Mouse (Mus musculus) kidney, embryonic 14.5 days (tissue): ENCODE measurements around the gene Tmem233. TPM values are rescaled to one million over a fixed set of nuclear protein-coding genes. Genes with fewer than 3 reads are reported as not detected.

ENCODE experiments used
- ATAC-seq: fragments of 200-750 bp; cut with Nextera tagmentation; 2 replicates; pipeline ENCODE4 v1.8.0; 2017; ENCODE audit warnings: moderate number of reproducible peaks, mild to moderate bottlenecking, moderate TSS enrichment, moderate library complexity; ENCODE audit not compliant: low FRiP score, low TSS enrichment
- H3K27ac ChIP-seq: fragments of 300-500 bp; sonication (generic); 2 replicates; pipeline ENCODE4 v1.5.1; 2014; ENCODE audit warnings: low read depth, mild to moderate bottlenecking, low read length, moderate library complexity, mixed read lengths
- H3K27me3 ChIP-seq: fragments of 300-500 bp; sonication (generic); 2 replicates; pipeline ENCODE4 v1.6.1; 2014; ENCODE audit warnings: mild to moderate bottlenecking, low read length; ENCODE audit not compliant: control insufficient read depth, insufficient read depth
- H3K36me3 ChIP-seq: fragments of 300-500 bp; sonication (generic); 2 replicates; pipeline ENCODE4 v1.6.1; 2014; ENCODE audit warnings: low read length, mixed read lengths; ENCODE audit not compliant: control insufficient read depth, insufficient read depth
- H3K4me1 ChIP-seq: fragments of 300-500 bp; sonication (generic); 2 replicates; pipeline ENCODE4 v1.6.1; 2014; ENCODE audit warnings: low read length, mixed read lengths; ENCODE audit not compliant: control insufficient read depth, insufficient read depth
- H3K4me2 ChIP-seq: fragments of 300-500 bp; sonication (generic); replicated peaks from 2 replicates; pipeline ENCODE4 v1.6.1; 2014; ENCODE audit warnings: low read depth, mild to moderate bottlenecking, low read length
- H3K4me3 ChIP-seq: fragments of 300-500 bp; sonication (generic); 2 replicates; pipeline ENCODE4 v1.5.1; 2014; ENCODE audit warnings: mild to moderate bottlenecking, low read length
- H3K9ac ChIP-seq: fragments of 300-500 bp; sonication (generic); 2 replicates; pipeline ENCODE4 v1.6.1; 2014; ENCODE audit warnings: low read depth, mild to moderate bottlenecking, low read length, moderate library complexity
- H3K9me3 ChIP-seq: fragments of 300-500 bp; sonication (generic); 2 replicates; pipeline ENCODE4 v1.6.1; 2016; ENCODE audit warnings: low read length; ENCODE audit not compliant: control insufficient read depth
- WGBS: fragments of 180-500 bp; shearing (Covaris S2); extraction: QIAGEN DNeasy Blood & Tissue Kit; methylation state at CpG from one replicate; pipeline ENCODE4 v1.1.7; 2014; 5-methylcytosine and 5-hydroxymethylcytosine counted together
- polyA plus RNA-seq: library from polyadenylated mRNA; unstranded; fragments of >200 nt; fragmentation: Nextera tagmentation; extraction: Ambion mirVana; gene quantifications from 2 replicates; pipeline ENCODE4 v1.2.1, GENCODE M21; 2014

Tmem233 gene
- polyA plus RNA-seq, 1 experiment from 2014 or later = not detected

DNA sequence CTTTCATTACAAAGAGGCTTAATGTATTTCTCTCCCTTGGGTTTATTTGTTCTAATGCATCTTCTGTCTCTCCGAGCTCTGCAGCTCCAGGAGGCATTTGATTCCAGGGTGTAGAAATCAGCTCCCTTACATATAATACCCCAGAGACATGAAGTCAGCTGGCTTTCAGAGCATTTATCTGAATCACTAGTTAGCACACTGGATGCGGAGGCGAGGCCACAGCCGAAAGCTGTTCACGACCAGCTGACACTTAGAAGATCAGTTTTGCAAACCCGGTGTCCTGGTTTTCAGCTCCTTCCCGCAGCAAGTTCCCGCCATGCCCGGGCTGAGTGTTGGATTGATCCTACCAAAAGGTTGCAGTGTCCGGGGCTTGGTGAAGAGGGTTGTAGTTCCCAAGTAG lies 78.8 kb downstream of the Tmem233 start:
- no peaks in the 10 kb centered on the region for H3K27me3 ChIP-seq
- WGBS = 84% methylated on average over 10 of the region's 10 CpGs
- H3K36me3 ChIP-seq = peaks cover 3% of the 10 kb centered on the region; the same call in 1 of the 2 replicates
- ATAC-seq = no peak
- H3K9ac ChIP-seq = no peak overlapping the region
- H3K4me2 ChIP-seq = no peak overlapping the region
- no peak overlapping the region for H3K27ac ChIP-seq
- H3K4me1 ChIP-seq = no peaks in the 10 kb centered on the region
- H3K4me3 ChIP-seq = no peak overlapping the region
- no peaks in the 10 kb centered on the region for H3K9me3 ChIP-seq

DNA sequence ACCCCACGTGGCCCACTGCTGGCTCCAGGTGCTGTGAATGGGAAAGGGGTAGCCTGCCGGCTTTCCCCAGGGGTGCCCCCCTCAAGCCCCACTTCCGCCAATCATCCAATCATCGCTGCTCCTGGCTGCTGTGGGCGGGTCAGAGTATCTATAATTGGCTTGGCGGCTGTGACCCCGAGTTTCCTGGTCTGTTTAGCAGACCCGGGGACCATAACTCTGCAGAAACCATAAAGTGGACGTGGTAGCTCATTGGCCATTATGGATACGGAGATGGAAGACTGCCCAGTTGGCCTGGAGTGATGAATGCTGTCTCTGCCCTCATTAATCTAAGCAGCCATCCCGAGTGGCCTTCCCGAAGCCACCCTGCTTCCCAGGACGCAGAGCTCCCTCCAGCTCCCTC lies 79.2 kb downstream of the Tmem233 start:
- Histone ChIP-seq H3K36me3 (peaks cover 3% of the 10 kb centered on the region; the same call in 1 of the 2 replicates), H3K9ac (no peak overlapping the region), H3K4me1 (no peaks in the 10 kb centered on the region), H3K9me3 (no peaks in the 10 kb centered on the region), H3K27ac (no peak overlapping the region), H3K27me3 (no peaks in the 10 kb centered on the region), H3K4me2 (no peak overlapping the region), H3K4me3 (no peak overlapping the region)
- ATAC-seq = no peak; the same call in 1 of the 2 replicates
- WGBS = 32% methylated on average over 13 of the region's 13 CpGs

DNA sequence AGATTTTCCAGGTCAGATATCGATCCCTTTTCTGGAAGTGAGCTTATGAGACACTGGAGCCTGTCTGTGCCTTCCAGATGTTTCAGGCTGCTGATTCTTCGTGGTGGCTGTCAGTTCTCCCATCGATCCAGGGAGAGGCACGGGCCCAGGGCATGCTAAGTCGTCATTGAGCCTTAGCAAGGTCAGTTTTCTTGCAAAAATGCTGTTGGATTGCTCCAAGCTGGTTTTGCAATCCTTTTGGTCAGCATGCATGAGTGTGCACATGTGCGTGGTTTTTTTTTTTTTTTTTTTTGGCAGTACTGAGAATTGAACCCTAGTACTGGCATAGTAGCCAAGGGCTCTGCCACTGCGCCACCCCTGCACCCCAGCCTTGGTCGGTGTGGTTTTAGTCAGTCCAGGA lies 79.9 kb downstream of the Tmem233 start:
- Histone ChIP-seq H3K27me3 (no peaks in the 10 kb centered on the region), H3K4me2 (no peak overlapping the region), H3K9me3 (no peaks in the 10 kb centered on the region), H3K4me3 (no peak overlapping the region), H3K9ac (no peak overlapping the region), H3K27ac (no peak overlapping the region), H3K4me1 (no peaks in the 10 kb centered on the region), H3K36me3 (peaks cover 3% of the 10 kb centered on the region; the same call in 1 of the 2 replicates)
- ATAC-seq = no peak
- 81% methylated on average over 8 of the region's 8 CpGs for WGBS

- H3K36me3 ChIP-seq = peaks cover 25% of the 10 kb centered on the region; the same call in 1 of the 2 replicates
- H3K9ac ChIP-seq = no peak overlapping the region
- no peaks in the 10 kb centered on the region for H3K4me1 ChIP-seq
- no peak overlapping the region for H3K4me3 ChIP-seq
- no peaks in the 10 kb centered on the region for H3K27me3 ChIP-seq
- WGBS = 85% methylated on average over 13 of the region's 13 CpGs
- no peak overlapping the region for H3K4me2 ChIP-seq
- no peaks in the 10 kb centered on the region for H3K9me3 ChIP-seq
- ATAC-seq = no peak
- no peak overlapping the region for H3K27ac ChIP-seq
Observed at GRCm38 (mm10) chr5:115997376-115997775, 85.7 kb downstream of the Tmem233 start.

DNA sequence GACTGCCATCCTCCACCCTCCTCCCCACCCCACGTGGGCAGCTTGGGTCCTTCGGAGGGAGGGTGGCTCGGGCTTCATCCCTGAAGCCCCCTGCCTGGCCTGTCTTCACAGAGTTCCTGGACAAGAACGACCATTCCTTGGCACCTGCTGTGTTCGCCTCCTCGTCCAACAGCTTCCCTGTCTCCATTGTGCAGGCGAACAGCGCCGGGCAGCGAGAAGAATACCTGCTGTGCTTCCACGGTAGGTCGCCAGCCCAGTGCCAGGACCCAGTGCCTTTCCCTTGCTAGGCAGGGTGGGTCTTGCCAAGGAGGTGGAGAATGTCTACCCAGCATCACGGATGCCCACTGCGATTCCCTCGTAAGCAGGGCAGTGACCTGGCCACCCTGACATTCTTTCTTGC lies 88.9 kb downstream of the Tmem233 start:
- Histone ChIP-seq H3K27me3 (no peaks in the 10 kb centered on the region), H3K9me3 (peaks cover 10% of the 10 kb centered on the region), H3K9ac (no peak overlapping the region), H3K36me3 (peaks cover 46% of the 10 kb centered on the region), H3K4me2 (no peak overlapping the region), H3K4me3 (no peak overlapping the region), H3K27ac (no peak overlapping the region), H3K4me1 (no peaks in the 10 kb centered on the region)
- WGBS = 95% methylated on average over 15 of the region's 15 CpGs
- ATAC-seq = no peak

DNA sequence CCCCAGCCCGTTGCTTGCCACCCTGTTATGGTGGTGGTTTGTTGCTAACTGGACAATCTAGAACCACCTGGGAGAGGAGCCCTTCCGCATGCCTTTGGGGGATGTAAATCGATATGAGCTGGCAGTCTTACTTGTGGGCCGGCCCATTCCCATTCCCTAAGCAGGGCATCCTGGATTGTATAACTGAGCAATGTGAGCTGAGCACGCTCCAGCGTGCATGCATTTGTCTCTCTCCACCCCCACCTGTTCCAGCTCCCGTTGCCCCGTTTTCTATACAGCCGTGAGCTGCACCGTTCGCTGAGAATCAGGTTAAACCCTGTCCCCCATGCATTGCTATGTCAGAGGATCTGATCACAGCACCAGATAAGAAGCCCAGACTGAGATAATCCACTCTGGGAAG lies 91.3 kb downstream of the Tmem233 start:
- H3K27me3 ChIP-seq = no peaks in the 10 kb centered on the region
- H3K9me3 ChIP-seq = peaks cover 10% of the 10 kb centered on the region
- H3K4me3 ChIP-seq = no peak overlapping the region
- no peak overlapping the region for H3K9ac ChIP-seq
- H3K27ac ChIP-seq = no peak overlapping the region
- no peak overlapping the region for H3K4me2 ChIP-seq
- H3K4me1 ChIP-seq = no peaks in the 10 kb centered on the region
- ATAC-seq = no peak
- 86% methylated on average over 11 of the region's 11 CpGs for WGBS
- H3K36me3 ChIP-seq = peaks cover 64% of the 10 kb centered on the region

Other genes with a start within 250 kb of the Tmem233 start
- 31.9 and 34.9 TPM in 2 replicates for gene Cit, start 238.0 kb downstream of the Tmem233 start, polyA plus RNA-seq
- gene Prkab1, start 58.7 kb downstream of the Tmem233 start, polyA plus RNA-seq = 60.9 and 85.5 TPM in 2 replicates
- 0.47 and 0.55 TPM in 2 replicates for gene Ccdc60, start 205.7 kb upstream of the Tmem233 start, polyA plus RNA-seq